Mouse (Mus musculus) testis, adult 2 months (tissue): Measurements from ENCODE around the gene Ccdc124. TPM values are rescaled to one million over a fixed set of nuclear protein-coding genes. Genes with fewer than 3 reads are reported as not detected.

Experiments
- H3K27ac ChIP-seq: fragments of 200-500 bp; 2 replicates; pipeline ENCODE4 v1.5.1; 2012; ENCODE audit warnings: low read depth, low read length; ENCODE audit not compliant: control insufficient read depth, insufficient read depth
- H3K27me3 ChIP-seq: fragments of 200-500 bp; 2 replicates; pipeline ENCODE4 v1.6.1; 2012; ENCODE audit warnings: mild to moderate bottlenecking, low read length, moderate library complexity; ENCODE audit not compliant: control insufficient read depth, insufficient read depth
- H3K36me3 ChIP-seq: fragments of 200-500 bp; 2 replicates; pipeline ENCODE4 v1.6.1; 2012; ENCODE audit warnings: mild to moderate bottlenecking, low read length; ENCODE audit not compliant: control insufficient read depth, insufficient read depth
- H3K4me1 ChIP-seq: fragments of 200-500 bp; 2 replicates; pipeline ENCODE4 v1.6.1; 2012; ENCODE audit warnings: low read length; ENCODE audit not compliant: control insufficient read depth, insufficient read depth
- H3K4me3 ChIP-seq: fragments of 200-500 bp; 2 replicates; pipeline ENCODE4 v1.5.1; 2012; ENCODE audit warnings: low read depth, mild to moderate bottlenecking, low read length, moderate library complexity, mixed read lengths; ENCODE audit not compliant: control insufficient read depth
- CTCF ChIP-seq: fragments of 200-500 bp; IDR thresholded peaks from 2 replicates; pipeline ENCODE4 v1.5.1; 2012; ENCODE audit warnings: low read depth, mild to moderate bottlenecking, inconsistent platforms, low read length, moderate library complexity; ENCODE audit not compliant: control insufficient read depth, insufficient read depth, insufficient replicate concordance
- POLR2A ChIP-seq: fragments of 200-500 bp; IDR thresholded peaks from 2 replicates; pipeline ENCODE4 v1.6.1; 2012; ENCODE audit warnings: low read depth, mild to moderate bottlenecking, inconsistent platforms, low read length, moderate library complexity; ENCODE audit not compliant: control insufficient read depth
- polyA plus RNA-seq: library from polyadenylated mRNA; depleted of rRNA; stranded (reverse); fragments of >200 nt; gene quantifications from 2 replicates; pipeline ENCODE4 v1.2.3, GENCODE M21; 2012

Gene Ccdc124
- polyA plus RNA-seq, 1 experiment, result 51.3 TPM

- no peak for TF ChIP-seq POLR2A
- TF ChIP-seq CTCF, result no peak
- no peak overlapping the region; the same call in 1 of the 2 replicates for H3K4me3 ChIP-seq
- peaks cover 17% of the 10 kb centered on the region for H3K4me1 ChIP-seq
- no peaks in the 10 kb centered on the region for H3K27me3 ChIP-seq
- H3K27ac ChIP-seq, result no peak overlapping the region
- H3K36me3 ChIP-seq, result no peaks in the 10 kb centered on the region; the same call in 1 of the 2 replicates
Measured at GRCm38 (mm10) chr8:70890656-70891055, 16.9 kb upstream of the Ccdc124 start.

- Histone ChIP-seq H3K27me3 (no peaks in the 10 kb centered on the region), H3K27ac (no peak overlapping the region), H3K36me3 (no peaks in the 10 kb centered on the region), H3K4me3 (no peak overlapping the region), H3K4me1 (peaks cover 15% of the 10 kb centered on the region)
- no peak for TF ChIP-seq CTCF
- TF ChIP-seq POLR2A, result no peak
Measured at GRCm38 (mm10) chr8:70887669-70888068, 13.9 kb upstream of the Ccdc124 start.

- Histone ChIP-seq H3K27me3 (no peaks in the 10 kb centered on the region), H3K36me3 (no peaks in the 10 kb centered on the region), H3K4me1 (peaks cover 4% of the 10 kb centered on the region), H3K4me3 (no peak overlapping the region), H3K27ac (no peak overlapping the region)
- TF ChIP-seq POLR2A (no peak), CTCF (no peak)
Measured at GRCm38 (mm10) chr8:70885612-70886011, 11.9 kb upstream of the Ccdc124 start.

- H3K4me3 ChIP-seq, result no peak overlapping the region
- H3K36me3 ChIP-seq, result no peaks in the 10 kb centered on the region
- no peaks in the 10 kb centered on the region for H3K27me3 ChIP-seq
- TF ChIP-seq POLR2A (no peak), CTCF (no peak)
- no peak overlapping the region for H3K27ac ChIP-seq
- H3K4me1 ChIP-seq, result peaks cover 4% of the 10 kb centered on the region
Measured at GRCm38 (mm10) chr8:70884683-70885082, 10.9 kb upstream of the Ccdc124 start.

GRCm38 (mm10) chr8:70884186-70884585 is 10.5 kb upstream of the Ccdc124 start:
- Histone ChIP-seq H3K36me3 (no peaks in the 10 kb centered on the region), H3K4me3 (no peak overlapping the region), H3K4me1 (peaks cover 4% of the 10 kb centered on the region), H3K27me3 (no peaks in the 10 kb centered on the region), H3K27ac (no peak overlapping the region)
- TF ChIP-seq POLR2A (no peak), CTCF (no peak)

- no peak overlapping the region for H3K4me3 ChIP-seq
- H3K36me3 ChIP-seq, result no peaks in the 10 kb centered on the region
- H3K27ac ChIP-seq, result no peak overlapping the region
- no peaks in the 10 kb centered on the region for H3K27me3 ChIP-seq
- no peaks in the 10 kb centered on the region; the same call in 1 of the 2 replicates for H3K4me1 ChIP-seq
- TF ChIP-seq CTCF (no peak), POLR2A (no peak)
Measured at GRCm38 (mm10) chr8:70880546-70880945, 6.8 kb upstream of the Ccdc124 start.

- no peak for TF ChIP-seq POLR2A
- no peak for TF ChIP-seq CTCF
- Histone ChIP-seq H3K4me3 (no peak overlapping the region), H3K27ac (no peak overlapping the region), H3K36me3 (no peaks in the 10 kb centered on the region), H3K4me1 (no peaks in the 10 kb centered on the region; the same call in 1 of the 2 replicates), H3K27me3 (no peaks in the 10 kb centered on the region)
Measured at GRCm38 (mm10) chr8:70880126-70880525, 6.4 kb upstream of the Ccdc124 start.

- Histone ChIP-seq H3K4me3 (no peak overlapping the region), H3K27me3 (no peaks in the 10 kb centered on the region), H3K36me3 (no peaks in the 10 kb centered on the region), H3K27ac (no peak overlapping the region), H3K4me1 (peaks cover under 1% of the 10 kb centered on the region; the same call in 1 of the 2 replicates)
- TF ChIP-seq POLR2A (no peak), CTCF (no peak)
Measured at GRCm38 (mm10) chr8:70879500-70879899, 5.8 kb upstream of the Ccdc124 start.
